Mouse (Mus musculus): ENCODE data around the gene Kcnb1. TPM values are rescaled to one million over a fixed set of nuclear protein-coding genes. Genes with fewer than 3 reads are reported as not detected.

Kcnb1 gene
- polyA plus RNA-seq, 1 experiment = 0.62 TPM

DNA sequence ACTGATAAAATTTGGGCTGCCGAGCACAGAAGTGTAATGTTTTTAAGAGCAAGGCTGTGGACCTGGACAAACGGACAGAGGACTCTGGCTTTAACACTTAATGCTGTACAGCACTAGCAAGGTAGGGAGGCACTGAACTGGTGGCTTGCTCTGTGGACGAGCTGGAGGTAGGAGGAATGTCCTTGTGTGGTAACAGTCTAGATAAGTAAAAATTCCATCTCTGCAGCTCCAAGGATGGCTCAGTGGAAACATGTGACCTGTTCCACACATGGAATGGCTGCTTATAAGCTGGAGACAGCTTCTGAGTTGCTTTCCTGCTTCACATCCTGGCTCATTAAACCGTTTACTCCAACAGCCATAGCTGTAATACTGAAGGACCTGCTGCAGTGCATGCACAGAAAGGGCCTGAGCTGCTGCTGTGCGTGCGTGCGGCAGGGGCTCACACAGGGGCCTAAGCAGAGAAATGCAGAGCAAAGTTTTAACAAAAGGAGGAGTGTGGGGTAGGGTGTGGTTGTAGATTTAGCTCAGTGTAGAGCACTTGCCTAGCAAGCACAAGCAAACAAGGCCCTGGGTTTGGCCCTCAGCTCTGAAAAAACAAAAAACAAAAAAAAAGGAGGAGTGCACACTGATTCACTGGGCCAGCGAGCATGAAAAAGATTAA, 141.1 kb downstream of the Kcnb1 start:
- TF ChIP-seq POLR2A (IDR thresholded peaks at IDR 0.05; ENCODE audit: borderline replicate concordance, low read depth, low read length) = no peak
- TF ChIP-seq CTCF (IDR thresholded peaks at IDR 0.05; ENCODE audit: low read depth, low read length) = no peak
- H3K4me1 ChIP-seq (ENCODE audit: control insufficient read depth, insufficient read depth, low read length) = peaks cover 10% of the 10 kb centered on the region
- no peak overlapping the region for H3K4me3 ChIP-seq (ENCODE audit: insufficient read depth, low read length)
- no peak overlapping the region for H3K27ac ChIP-seq (ENCODE audit: insufficient read depth, low read depth, low read length)

DNA sequence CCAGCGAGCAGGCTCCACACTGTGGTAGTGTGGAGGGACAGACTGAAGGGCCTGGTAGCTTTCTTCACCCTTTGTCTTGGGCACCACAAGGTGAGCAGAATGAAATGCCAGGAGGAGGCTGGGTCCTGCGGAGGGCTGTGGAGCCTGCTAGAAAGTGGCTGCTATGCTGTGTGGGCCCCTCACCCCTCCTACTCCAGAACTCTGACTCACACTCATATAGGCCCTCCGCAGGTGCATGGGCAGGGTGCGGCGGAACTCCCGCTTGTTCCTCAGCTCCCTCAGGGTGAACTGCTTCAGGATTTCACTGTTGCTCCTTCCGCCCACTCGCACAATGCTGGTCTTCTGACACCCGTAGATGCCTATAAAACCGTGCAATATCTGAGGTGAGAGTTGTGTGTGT, 141.7 kb downstream of the Kcnb1 start:
- Histone ChIP-seq H3K4me3 (ENCODE audit: insufficient read depth, low read length) (no peak overlapping the region), H3K27ac (ENCODE audit: insufficient read depth, low read depth, low read length) (no peak overlapping the region), H3K4me1 (ENCODE audit: control insufficient read depth, insufficient read depth, low read length) (peaks cover 4% of the 10 kb centered on the region)
- TF ChIP-seq CTCF (IDR thresholded peaks at IDR 0.05; ENCODE audit: low read depth, low read length) (no peak), POLR2A (IDR thresholded peaks at IDR 0.05; ENCODE audit: borderline replicate concordance, low read depth, low read length) (no peak)

Other genes starting within 250 kb of the Kcnb1 start
- gene Stau1, start 193.9 kb downstream of the Kcnb1 start, polyA plus RNA-seq (2012; ENCODE audit: insufficient read depth, insufficient read length, missing spikeins) = 48.7 and 51.2 TPM in 2 replicates
- gene Ddx27, start 175.0 kb downstream of the Kcnb1 start, polyA plus RNA-seq (2012; ENCODE audit: insufficient read depth, insufficient read length, missing spikeins) = 20.4 TPM in 2 replicates
- 91.4 and 108 TPM in 2 replicates for gene Znfx1, start 127.1 kb downstream of the Kcnb1 start, polyA plus RNA-seq (2012; ENCODE audit: insufficient read depth, insufficient read length, missing spikeins)
- not detected in 2 replicates for gene Ptgis, start 50.4 kb upstream of the Kcnb1 start, polyA plus RNA-seq (2012; ENCODE audit: insufficient read depth, insufficient read length, missing spikeins)
- 57.1 and 69.9 TPM in 2 replicates for gene B4galt5, start 159.0 kb upstream of the Kcnb1 start, polyA plus RNA-seq (2012; ENCODE audit: insufficient read depth, insufficient read length, missing spikeins)
- 23.4 and 27.4 TPM in 2 replicates for gene Slc9a8, start 231.6 kb upstream of the Kcnb1 start, polyA plus RNA-seq (2012; ENCODE audit: insufficient read depth, insufficient read length, missing spikeins)